Mouse (Mus musculus): ENCODE results near the gene Dhx30.

Gene Dhx30

DNA sequence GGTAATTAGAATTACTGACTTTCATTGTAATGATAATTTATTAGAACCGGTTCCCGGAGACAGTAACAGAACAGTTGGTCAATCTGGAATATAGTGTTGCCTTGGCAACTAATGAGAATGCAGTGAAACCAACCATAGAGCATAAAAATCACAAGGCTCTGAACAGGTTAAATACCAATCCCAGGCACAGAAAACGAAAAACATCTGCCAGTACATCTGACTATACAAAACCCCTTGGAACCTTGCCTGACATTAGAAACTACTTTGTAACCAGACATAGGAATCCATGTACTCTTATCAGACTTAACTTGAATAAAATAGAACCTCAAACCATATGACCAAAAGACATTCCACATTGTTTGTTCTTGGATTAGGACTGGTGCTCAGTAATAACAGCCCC, 69.8 kb downstream of the Dhx30 start:
- CTCF ChIA-PET: no interaction called here

DNA sequence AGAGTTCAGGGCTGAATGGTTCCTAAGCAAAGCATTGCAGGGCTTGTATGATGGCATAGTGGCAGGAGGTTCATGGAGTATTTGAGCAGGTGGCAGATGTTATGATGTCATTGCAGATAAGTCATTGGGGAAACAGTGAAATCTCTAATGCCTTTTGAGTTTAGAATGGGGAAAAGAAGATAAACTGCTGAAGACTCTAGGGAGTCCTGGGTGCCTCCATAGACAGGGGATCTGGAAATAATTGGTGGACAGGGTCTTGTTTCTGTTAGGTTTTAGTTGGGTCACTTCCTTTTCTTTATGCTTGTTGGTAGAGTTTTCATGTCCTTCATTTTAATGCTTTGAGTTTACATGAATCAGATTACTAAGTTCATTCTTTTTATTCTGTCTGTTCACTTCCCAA, 70.4 kb downstream of the Dhx30 start:
- CTCF ChIA-PET: interaction anchor here (0.5 kb wide), 1 partner anchor 14 kb away, joined by 4 read pairs; no protein-coding TSS in a partner anchor

- CTCF ChIA-PET: no interaction called here
These were observed 71.8 kb downstream of the Dhx30 start for GRCm38 (mm10) chr9:110045763-110046377.

DNA sequence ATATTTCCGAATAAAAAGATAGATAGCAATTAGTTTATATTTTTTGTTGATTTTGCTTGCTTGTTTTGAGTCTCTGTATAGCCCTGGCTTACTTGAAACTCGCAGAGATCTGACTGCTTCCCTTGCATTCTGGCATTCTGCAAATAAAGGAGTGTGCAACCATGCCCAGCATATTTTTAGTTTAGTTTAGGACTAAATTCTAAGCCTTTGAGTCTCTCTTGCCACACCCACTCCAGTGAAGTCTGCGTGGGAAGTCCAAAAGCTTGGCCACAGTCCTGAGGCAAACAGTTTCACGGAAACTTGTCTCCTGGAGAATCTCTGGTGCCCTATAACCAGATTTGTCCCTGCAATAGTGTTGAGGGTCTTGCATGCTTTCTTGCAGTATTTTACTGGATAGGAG, 73.3 kb downstream of the Dhx30 start:
- CTCF ChIA-PET: no interaction called here

DNA sequence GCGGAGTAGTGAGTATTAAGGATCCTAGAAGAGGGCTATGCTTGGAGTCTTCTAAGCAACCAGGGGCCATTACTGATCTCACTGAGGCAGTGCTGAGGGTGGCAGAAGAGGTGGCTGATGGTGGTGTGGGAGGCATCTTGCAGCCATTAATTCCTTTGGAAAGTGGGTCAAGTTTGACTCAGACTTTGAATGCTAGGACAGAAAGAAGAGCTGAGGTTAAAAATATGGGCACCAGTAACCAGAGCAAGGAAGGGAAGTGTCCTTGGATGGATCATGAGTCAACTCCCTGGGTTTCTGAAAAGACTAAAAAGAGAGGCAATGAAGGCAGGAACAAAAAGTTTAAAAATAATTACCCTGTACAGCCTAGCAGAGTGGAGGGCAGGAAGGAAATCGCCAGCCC, 79.1 kb downstream of the Dhx30 start:
- CTCF ChIA-PET: no interaction called here

GRCm38 (mm10) chr9:110037895-110038294, 79.7 kb downstream of the Dhx30 start:
- CTCF ChIA-PET: no interaction called here

DNA sequence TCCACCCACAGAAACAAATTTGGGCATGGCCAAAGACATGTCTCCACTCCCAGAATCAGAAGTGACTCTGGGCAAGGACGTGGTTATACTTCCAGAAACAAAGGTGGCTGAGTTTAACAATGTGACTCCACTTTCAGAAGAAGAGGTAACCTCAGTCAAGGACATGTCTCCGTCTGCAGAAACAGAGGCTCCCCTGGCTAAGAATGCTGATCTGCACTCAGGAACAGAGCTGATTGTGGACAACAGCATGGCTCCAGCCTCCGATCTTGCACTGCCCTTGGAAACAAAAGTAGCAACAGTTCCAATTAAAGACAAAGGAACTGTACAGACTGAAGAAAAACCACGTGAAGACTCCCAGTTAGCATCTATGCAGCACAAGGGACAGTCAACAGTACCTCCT, 82.5 kb downstream of the Dhx30 start:
- CTCF ChIA-PET: no interaction called here

Measured in spleen, embryonic (tissue).